Mouse (Mus musculus) C2C12 (cell line): ENCODE measurements around the gene Rgs2. TPM values are rescaled to one million over a fixed set of nuclear protein-coding genes. Genes with fewer than 3 reads are reported as not detected.
A peak's percentile ranks its signal among the peaks of the same experiment; 100 is the strongest.

ENCODE experiments used
- H3K27me3 ChIP-seq: one replicate; pipeline ENCODE4 v1.6.1; 2011; ENCODE audit not compliant: control insufficient read depth, insufficient read depth, insufficient read length
- H3K36me3 ChIP-seq: one replicate; pipeline ENCODE4 v1.6.1; 2011; ENCODE audit not compliant: control insufficient read depth, insufficient read depth
- H3K4me3 ChIP-seq: one replicate; pipeline ENCODE4 v1.5.1; 2011; ENCODE audit warnings: mild to moderate bottlenecking, control low read depth; ENCODE audit not compliant: poor library complexity, insufficient read depth, severe bottlenecking
- H3K79me2 ChIP-seq: one replicate; pipeline ENCODE4 v1.6.1; 2011; ENCODE audit not compliant: control insufficient read depth, insufficient read depth
- H3K79me3 ChIP-seq: one replicate; pipeline ENCODE4 v1.6.1; 2011; ENCODE audit warnings: low read depth, control low read depth
- H3ac ChIP-seq: one replicate; pipeline ENCODE3; 2011; ENCODE audit warnings: low read depth; ENCODE audit not compliant: control insufficient read depth, insufficient read length
- CEBPB ChIP-seq: IDR thresholded peaks from one replicate; pipeline ENCODE4 v1.6.1; 2011; ENCODE audit warnings: low read depth, mild to moderate bottlenecking, control low read depth, moderate library complexity
- CTCF ChIP-seq: IDR thresholded peaks from one replicate; pipeline ENCODE4 v1.5.1; 2011; ENCODE audit not compliant: control insufficient read depth, insufficient read depth, insufficient read length
- FOSL1 ChIP-seq: IDR thresholded peaks from one replicate; pipeline ENCODE4 v1.8.0; 2011; ENCODE audit warnings: mild to moderate bottlenecking, low read length; ENCODE audit not compliant: poor library complexity, insufficient read depth, severe bottlenecking
- MAX ChIP-seq: IDR thresholded peaks from one replicate; pipeline ENCODE4 v1.6.1; 2011; ENCODE audit warnings: mild to moderate bottlenecking, control low read depth
- MYOD1 ChIP-seq: IDR thresholded peaks from one replicate; pipeline ENCODE4 v1.6.1; 2011; ENCODE audit warnings: low read depth; ENCODE audit not compliant: control insufficient read depth, insufficient read length
- MYOG ChIP-seq: IDR thresholded peaks from one replicate; pipeline ENCODE4 v1.6.1; 2011; ENCODE audit not compliant: control insufficient read depth, insufficient read length; ENCODE audit errors: extremely low read depth
- USF1 ChIP-seq: IDR thresholded peaks from one replicate; pipeline ENCODE4 v1.6.1; 2011; ENCODE audit warnings: low read depth, mild to moderate bottlenecking, control low read depth, moderate library complexity
- polyA plus RNA-seq: library from polyadenylated mRNA; unstranded; fragments of >200 nt; fragmentation: generic; extraction: Trizol; gene quantifications from one replicate; pipeline ENCODE4 v1.2.1, GENCODE M21; 2012; ENCODE audit warnings: missing spikeins

Rgs2 gene
- polyA plus RNA-seq, 1 experiment, result 1.7 TPM

GRCm38 (mm10) chr1:144029679-144030078 lies 25.7 kb upstream of the Rgs2 start:
- Histone ChIP-seq H3K4me3 (no peak overlapping the region), H3ac (no peak overlapping the region), H3K36me3 (no peaks in the 10 kb centered on the region), H3K79me3 (no peaks in the 10 kb centered on the region), H3K79me2 (no peaks in the 10 kb centered on the region), H3K27me3 (no peaks in the 10 kb centered on the region)
- no peak for TF ChIP-seq MAX

DNA sequence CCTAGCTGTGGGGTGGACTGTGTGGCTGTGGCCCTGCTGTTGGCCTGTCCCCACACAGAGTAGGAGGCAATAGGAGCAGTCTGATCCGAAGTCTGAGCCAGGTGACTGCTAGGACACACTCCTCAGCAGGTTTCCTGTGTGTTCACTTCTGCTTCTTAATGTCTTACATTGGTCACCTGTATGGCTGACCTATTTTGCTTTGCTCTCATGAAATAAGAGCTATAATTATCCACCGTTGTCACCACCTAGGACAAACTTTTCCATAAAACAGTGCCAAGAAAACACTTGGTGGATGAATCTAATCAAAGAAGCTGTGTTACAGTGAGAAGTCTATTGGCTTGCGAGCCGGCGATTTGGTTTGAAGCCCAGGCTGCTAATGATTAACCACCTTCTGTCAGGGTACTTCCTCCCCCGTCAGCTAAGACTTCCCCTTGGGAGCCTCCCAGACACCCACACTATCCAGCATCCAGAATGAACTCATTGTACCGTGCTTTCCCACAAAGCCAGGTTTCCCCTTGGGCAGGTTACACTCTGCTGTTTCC lies 14.5 kb upstream of the Rgs2 start:
- H3ac ChIP-seq, result no peak overlapping the region
- TF ChIP-seq MYOD1, result no peak
- no peak for TF ChIP-seq CEBPB
- no peak for TF ChIP-seq MAX
- no peak for TF ChIP-seq FOSL1
- no peak for TF ChIP-seq MYOG
- TF ChIP-seq USF1, result no peak
- TF ChIP-seq CTCF, result no peak
- no peaks in the 10 kb centered on the region for H3K27me3 ChIP-seq
- H3K79me3 ChIP-seq, result no peaks in the 10 kb centered on the region
- no peaks in the 10 kb centered on the region for H3K36me3 ChIP-seq
- H3K4me3 ChIP-seq, result no peak overlapping the region
- H3K79me2 ChIP-seq, result no peaks in the 10 kb centered on the region

GRCm38 (mm10) chr1:144013913-144014312 lies 10.0 kb upstream of the Rgs2 start:
- no peaks in the 10 kb centered on the region for H3K79me3 ChIP-seq
- H3K79me2 ChIP-seq, result no peaks in the 10 kb centered on the region
- H3K27me3 ChIP-seq, result no peaks in the 10 kb centered on the region
- H3K36me3 ChIP-seq, result no peaks in the 10 kb centered on the region
- TF ChIP-seq USF1 (no peak), CEBPB (no peak), FOSL1 (no peak), MYOG (no peak), MYOD1 (no peak), CTCF (no peak), MAX (no peak)
- no peak overlapping the region for H3K4me3 ChIP-seq
- H3ac ChIP-seq, result no peak overlapping the region

DNA sequence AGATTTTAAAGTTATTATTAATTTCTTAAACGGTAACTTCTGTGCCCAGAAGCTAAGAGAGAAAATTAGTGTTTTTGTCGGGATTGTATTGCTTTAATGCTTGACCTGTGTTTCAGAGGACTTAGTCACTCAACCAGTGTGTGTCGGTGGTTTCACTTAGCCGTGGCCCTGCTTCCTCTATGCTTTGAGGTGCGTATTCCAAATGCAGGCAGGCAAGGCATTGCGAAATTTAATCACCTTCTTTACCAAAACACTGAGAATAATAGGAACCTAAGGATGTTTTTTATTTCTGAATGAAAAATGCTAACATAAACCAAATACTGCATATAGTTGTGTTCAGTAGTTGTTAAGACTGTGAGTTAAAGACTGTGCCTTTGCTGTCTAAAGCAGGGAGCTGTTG lies 3.4 kb upstream of the Rgs2 start:
- Histone ChIP-seq H3K4me3 (no peak overlapping the region), H3K27me3 (no peaks in the 10 kb centered on the region), H3K36me3 (no peaks in the 10 kb centered on the region), H3ac (no peak overlapping the region), H3K79me2 (no peaks in the 10 kb centered on the region), H3K79me3 (no peaks in the 10 kb centered on the region)
- TF ChIP-seq MYOG (no peak), MAX (no peak), MYOD1 (no peak), CTCF (no peak)

DNA sequence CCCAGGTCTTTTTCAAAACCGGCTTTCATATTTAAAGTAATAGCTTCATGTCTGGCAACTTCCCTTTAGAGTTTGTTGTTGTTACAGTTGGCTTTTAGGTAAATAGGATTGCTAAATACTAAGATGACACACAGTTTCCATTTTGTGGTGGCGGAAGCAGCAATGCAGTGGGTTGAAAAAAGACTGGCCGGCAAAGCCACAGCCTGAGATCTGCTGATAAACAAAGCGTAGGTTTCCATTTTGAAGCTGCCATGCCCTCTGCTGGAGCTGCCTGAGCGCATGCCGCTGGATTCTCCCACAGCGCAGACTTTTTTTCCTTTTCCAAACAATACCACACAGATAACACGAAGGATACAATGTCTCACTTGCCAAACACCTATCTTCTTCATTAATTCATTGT lies 2.6 kb upstream of the Rgs2 start:
- H3K36me3 ChIP-seq, result no peaks in the 10 kb centered on the region
- no peaks in the 10 kb centered on the region for H3K79me2 ChIP-seq
- H3ac ChIP-seq, result no peak overlapping the region
- no peak overlapping the region for H3K4me3 ChIP-seq
- no peaks in the 10 kb centered on the region for H3K27me3 ChIP-seq
- H3K79me3 ChIP-seq, result no peaks in the 10 kb centered on the region
- TF ChIP-seq FOSL1 (no peak), MYOD1 (no peak), CEBPB (peak; percentile 71), CTCF (peak; percentile 71), MYOG (no peak), MAX (peak; percentile 63), USF1 (no peak)

GRCm38 (mm10) chr1:144005648-144006047 lies 1.7 kb upstream of the Rgs2 start:
- H3K79me3 ChIP-seq, result no peaks in the 10 kb centered on the region
- H3K27me3 ChIP-seq, result no peaks in the 10 kb centered on the region
- no peaks in the 10 kb centered on the region for H3K79me2 ChIP-seq
- no peak overlapping the region for H3K4me3 ChIP-seq
- no peaks in the 10 kb centered on the region for H3K36me3 ChIP-seq
- no peak overlapping the region for H3ac ChIP-seq
- TF ChIP-seq MYOG, result no peak
- TF ChIP-seq MAX, result no peak
- no peak for TF ChIP-seq FOSL1
- no peak for TF ChIP-seq CTCF
- TF ChIP-seq MYOD1, result no peak
- TF ChIP-seq USF1, result no peak
- TF ChIP-seq CEBPB, result no peak
